Mouse (Mus musculus): Measurements from ENCODE around the gene Vps72. TPM values are rescaled to one million over a fixed set of nuclear protein-coding genes. Genes with fewer than 3 reads are reported as not detected.
A peak's percentile ranks its signal among the peaks of the same experiment; 100 is the strongest.

Vps72 gene
- total and polyA plus RNA-seq, 2 experiments from 2014 or later, result 92.8 to 164 TPM

DNA sequence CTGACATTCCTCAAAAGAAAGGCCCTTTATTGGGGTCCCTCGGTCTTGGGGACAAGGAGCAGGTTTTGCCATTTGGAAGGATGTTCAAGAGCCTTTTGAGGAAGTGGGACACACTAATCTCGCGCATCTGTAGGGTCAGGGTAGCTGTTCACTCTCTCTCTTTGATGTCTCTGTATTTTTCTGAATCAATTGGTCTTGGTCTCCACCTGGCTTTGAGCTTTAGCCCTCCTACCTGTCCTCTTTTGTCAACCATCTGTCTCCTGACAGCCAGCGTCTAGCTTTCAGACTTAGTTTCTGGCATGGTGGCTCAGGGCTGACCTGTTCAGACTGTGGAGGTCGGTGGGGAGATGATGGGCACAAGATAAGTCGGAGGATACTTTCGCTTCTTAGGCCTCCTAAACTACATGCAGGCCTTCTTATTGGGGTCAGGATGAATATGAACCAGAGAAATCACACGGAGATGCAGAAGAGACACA is 48.7 kb downstream of the Vps72 start:
- H3K36me3 ChIP-seq (ENCODE audit: insufficient read depth), result peaks cover 5% of the 10 kb centered on the region; the same call in 1 of the 2 replicates
- TF ChIP-seq CTCF (IDR thresholded peaks at IDR 0.05; ENCODE audit: low read depth), result no peak
- H3K27ac ChIP-seq (ENCODE audit: low read depth, low read length), result 0 out of 2 replicates have a peak overlapping the region, but pooled peaks have one; percentile 35
- peaks cover 19% of the 10 kb centered on the region for H3K4me1 ChIP-seq (ENCODE audit: insufficient read depth)
- 13% methylated on average over 8 of the region's 8 CpGs for WGBS
- H3K9ac ChIP-seq, result peak overlapping the region; percentile 84
- no peak for ATAC-seq
- H3K9me3 ChIP-seq (ENCODE audit: low read length), result no peaks in the 10 kb centered on the region
- H3K4me2 ChIP-seq (ENCODE audit: low read depth), result peak overlapping the region; percentile 80
- peak overlapping the region; percentile 95 for H3K4me3 ChIP-seq (ENCODE audit: low read depth, low read length)
- no peaks in the 10 kb centered on the region for H3K27me3 ChIP-seq (ENCODE audit: insufficient read depth, low read length)
- no peak for DNase-seq

DNA sequence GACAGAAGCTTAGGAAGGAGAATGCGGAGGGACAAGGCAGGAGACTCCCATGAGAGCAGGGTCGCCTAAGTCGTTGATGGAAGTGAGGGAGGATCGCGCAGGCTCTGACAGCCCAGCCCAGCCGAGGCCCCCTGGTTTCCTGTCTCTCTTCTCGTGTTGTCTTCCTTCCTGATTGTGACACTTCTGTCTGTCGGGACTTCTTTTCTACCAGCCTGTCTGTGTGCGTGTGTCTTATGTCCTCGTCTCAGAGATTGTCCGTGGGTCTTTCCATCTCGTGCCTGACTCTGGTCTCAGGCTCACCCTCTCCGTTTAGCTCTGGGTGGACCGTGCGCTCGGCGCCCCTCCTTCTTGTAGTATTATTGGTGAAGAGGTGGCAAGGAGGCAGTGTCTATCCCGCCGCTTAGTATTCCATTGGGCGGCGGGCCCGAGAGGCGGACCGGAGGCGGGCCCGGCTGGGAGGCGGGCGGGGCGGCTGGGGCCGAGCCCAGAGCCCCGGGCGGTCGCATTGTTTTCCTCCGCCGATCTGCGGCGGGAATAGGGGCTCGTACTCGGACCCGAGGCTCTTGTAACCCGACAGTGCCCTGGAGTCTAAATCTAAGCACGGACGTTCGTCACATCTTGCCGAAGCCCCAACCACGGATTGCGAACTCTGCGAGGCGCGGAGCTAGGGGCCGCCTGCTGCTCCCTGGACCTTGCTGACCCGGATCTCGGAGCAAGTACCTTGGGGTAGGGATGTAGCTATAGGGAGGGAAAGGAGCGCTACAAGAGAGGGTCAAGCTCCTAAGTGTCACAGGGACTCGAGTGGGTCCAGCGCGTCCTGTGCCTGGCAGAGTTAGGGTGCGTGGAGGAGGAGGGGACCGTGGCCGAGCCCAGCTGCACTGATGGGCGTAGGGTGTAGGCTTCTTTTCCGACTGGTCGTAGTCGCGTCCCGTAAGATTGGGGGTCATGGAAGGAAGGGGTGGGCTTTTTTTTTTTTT is 49.5 kb downstream of the Vps72 start, which contains the start of gene Sema6c:
TSS of gene Sema6c (plus strand) at position 471 of the 977 bp plus-strand sequence.
- no peaks in the 10 kb centered on the region for H3K27me3 ChIP-seq (ENCODE audit: insufficient read depth, low read length)
- WGBS, result 2% methylated on average over 65 of the region's 66 CpGs
- peak within 1 kb of the TSS; percentile 84 for H3K9ac ChIP-seq
- H3K4me3 ChIP-seq (ENCODE audit: low read depth, low read length), result peak within 1 kb of the TSS; percentile 95
- H3K4me2 ChIP-seq (ENCODE audit: low read depth), result peak within 1 kb of the TSS; percentile 80
- no peak for TF ChIP-seq CTCF (IDR thresholded peaks at IDR 0.05; ENCODE audit: low read depth)
- peaks cover 19% of the 10 kb centered on the region for H3K4me1 ChIP-seq (ENCODE audit: insufficient read depth)
- peak; percentile 93 for DNase-seq
- H3K36me3 ChIP-seq (ENCODE audit: insufficient read depth), result peaks cover 12% of the 10 kb centered on the region
- H3K9me3 ChIP-seq (ENCODE audit: low read length), result no peaks in the 10 kb centered on the region
- ATAC-seq, result peak; percentile 98
- H3K27ac ChIP-seq (ENCODE audit: low read depth, low read length), result peak within 1 kb of the TSS; percentile 81

- no peak for TF ChIP-seq CTCF (IDR thresholded peaks at IDR 0.05; ENCODE audit: low read depth)
- H3K9ac ChIP-seq, result peak overlapping the region; percentile 84
- peak overlapping the region; percentile 80 for H3K4me2 ChIP-seq (ENCODE audit: low read depth)
- 1% methylated on average over 30 of the region's 30 CpGs for whole genome bisulfite sequencing
- DNase-seq (peak; percentile 59), ATAC-seq (peak; percentile 16)
- H3K36me3 ChIP-seq (ENCODE audit: insufficient read depth), result peaks cover 20% of the 10 kb centered on the region
- peak overlapping the region; percentile 95 for H3K4me3 ChIP-seq (ENCODE audit: low read depth, low read length)
- no peaks in the 10 kb centered on the region for H3K9me3 ChIP-seq (ENCODE audit: low read length)
- no peaks in the 10 kb centered on the region for H3K27me3 ChIP-seq (ENCODE audit: insufficient read depth, low read length)
- peaks cover 19% of the 10 kb centered on the region for H3K4me1 ChIP-seq (ENCODE audit: insufficient read depth)
- peak overlapping the region; percentile 81 for H3K27ac ChIP-seq (ENCODE audit: low read depth, low read length)
Observed at GRCm38 (mm10) chr3:95161041-95161551, 50.3 kb downstream of the Vps72 start.

DNA sequence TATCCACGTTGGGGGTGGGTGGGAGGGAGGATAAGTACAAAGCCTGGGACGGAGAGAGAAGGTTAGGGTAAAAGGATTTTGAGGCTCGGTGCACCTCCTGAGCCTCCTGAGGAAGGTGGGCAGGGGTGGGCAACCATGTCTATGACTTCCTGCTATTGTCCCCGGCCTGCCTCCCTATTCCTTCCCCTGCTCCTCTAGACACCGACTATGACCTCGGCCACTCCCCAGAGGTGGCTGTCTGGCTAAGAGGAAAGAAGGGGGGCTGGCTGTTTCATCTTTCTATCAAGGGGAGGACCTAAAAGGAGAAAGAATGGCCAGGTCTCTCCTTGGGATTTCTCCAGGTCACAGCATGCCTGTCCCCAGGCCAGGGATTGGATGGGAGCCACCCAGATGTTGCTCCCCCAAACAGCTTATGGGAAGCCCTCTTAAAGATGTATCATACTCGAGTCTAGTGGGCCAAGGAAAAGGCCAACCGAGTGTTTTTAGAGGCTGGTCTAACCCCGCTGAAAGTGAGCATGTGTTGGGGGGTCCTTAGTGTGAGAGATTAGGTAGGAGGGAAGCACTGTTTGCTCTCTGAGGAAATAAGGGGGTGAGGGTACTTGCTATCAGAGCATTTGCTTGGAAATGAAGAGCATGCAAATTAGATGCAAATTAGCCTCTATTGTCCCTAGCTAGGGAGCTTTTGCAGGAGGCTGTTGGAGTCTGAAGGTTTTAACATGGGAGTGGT is 51.0 kb downstream of the Vps72 start:
- peak overlapping the region; percentile 80 for H3K4me2 ChIP-seq (ENCODE audit: low read depth)
- H3K9ac ChIP-seq, result peak overlapping the region; percentile 84
- 6% methylated on average over 9 of the region's 9 CpGs for WGBS
- H3K27me3 ChIP-seq (ENCODE audit: insufficient read depth, low read length), result no peaks in the 10 kb centered on the region
- H3K4me3 ChIP-seq (ENCODE audit: low read depth, low read length), result peak overlapping the region; percentile 95
- peaks cover 19% of the 10 kb centered on the region for H3K4me1 ChIP-seq (ENCODE audit: insufficient read depth)
- no peaks in the 10 kb centered on the region for H3K9me3 ChIP-seq (ENCODE audit: low read length)
- no peak; the same call in 1 of the 2 replicates for ATAC-seq
- DNase-seq, result peak; percentile 55
- H3K27ac ChIP-seq (ENCODE audit: low read depth, low read length), result peak overlapping the region; percentile 81
- peaks cover 27% of the 10 kb centered on the region for H3K36me3 ChIP-seq (ENCODE audit: insufficient read depth)
- TF ChIP-seq CTCF (IDR thresholded peaks at IDR 0.05; ENCODE audit: low read depth), result no peak

DNA sequence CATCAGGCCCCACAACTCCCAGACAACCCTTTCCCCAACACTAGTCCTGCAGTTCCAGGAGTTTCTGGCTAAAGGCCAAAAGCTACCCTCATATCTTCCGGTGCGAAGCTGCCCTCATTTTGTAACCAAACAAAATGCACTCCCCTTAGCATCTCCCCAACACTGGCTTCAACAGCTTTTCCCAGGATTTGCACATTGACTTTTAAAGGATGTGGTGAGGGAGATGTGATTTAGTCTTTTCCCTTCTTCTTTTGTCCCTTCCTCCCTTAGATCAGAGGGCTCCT is 51.5 kb downstream of the Vps72 start:
- Histone ChIP-seq H3K4me3 (ENCODE audit: low read depth, low read length) (peak overlapping the region; percentile 95), H3K4me1 (ENCODE audit: insufficient read depth) (peaks cover 19% of the 10 kb centered on the region), H3K27me3 (ENCODE audit: insufficient read depth, low read length) (no peaks in the 10 kb centered on the region), H3K4me2 (ENCODE audit: low read depth) (peak overlapping the region; percentile 80), H3K9ac (peak overlapping the region; percentile 84), H3K27ac (ENCODE audit: low read depth, low read length) (peak overlapping the region; percentile 81), H3K36me3 (ENCODE audit: insufficient read depth) (peaks cover 32% of the 10 kb centered on the region), H3K9me3 (ENCODE audit: low read length) (no peaks in the 10 kb centered on the region)
- TF ChIP-seq CTCF (IDR thresholded peaks at IDR 0.05; ENCODE audit: low read depth), result no peak
- 22% methylated on average over 2 of the region's 2 CpGs for WGBS
- DNase-seq (no peak), ATAC-seq (no peak)

DNA sequence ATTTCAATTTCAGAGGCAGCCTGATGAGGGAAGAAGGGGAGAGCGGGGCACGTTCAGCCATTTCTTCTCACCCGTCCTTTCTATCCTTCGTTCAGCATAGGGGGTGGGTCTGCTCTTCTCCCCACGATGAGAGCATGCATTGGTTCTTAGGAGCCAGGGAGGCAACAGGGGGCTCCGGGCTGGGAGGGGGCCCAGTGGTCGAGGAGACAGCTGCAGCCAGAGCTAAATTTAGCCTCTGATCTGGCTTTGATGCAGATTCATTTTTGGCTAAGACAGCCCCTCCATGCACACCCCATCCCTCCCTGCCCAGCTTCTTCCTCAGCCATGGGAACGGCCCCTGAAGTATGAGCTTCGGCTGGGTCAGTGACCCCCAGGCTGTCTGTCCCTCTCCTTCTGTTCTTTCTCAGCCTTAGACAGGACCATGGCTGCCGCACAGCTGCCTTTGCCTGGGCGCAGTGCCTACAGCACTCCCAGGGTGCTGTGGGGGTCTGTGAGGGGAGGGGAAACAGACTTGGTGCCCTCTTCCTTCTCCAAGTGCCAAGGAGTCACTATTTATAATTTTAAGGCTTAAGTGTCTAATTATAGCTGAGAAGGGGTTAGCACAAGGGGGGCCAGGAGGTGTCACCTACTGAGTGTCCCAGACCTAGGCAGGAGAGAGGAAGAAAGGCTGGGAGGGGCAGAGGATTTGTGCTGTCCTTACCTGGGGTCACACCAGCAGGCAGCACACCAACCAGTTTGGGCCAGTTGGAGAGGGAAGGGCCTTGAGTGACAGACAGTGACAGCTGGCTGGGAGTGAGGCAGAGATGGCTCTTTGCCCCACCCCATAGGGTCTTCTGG is 52.8 kb downstream of the Vps72 start:
- Histone ChIP-seq H3K9ac (peak overlapping the region; percentile 84; the same call in 1 of the 2 replicates), H3K4me2 (ENCODE audit: low read depth) (peak overlapping the region; percentile 80), H3K9me3 (ENCODE audit: low read length) (no peaks in the 10 kb centered on the region), H3K27ac (ENCODE audit: low read depth, low read length) (0 out of 2 replicates have a peak overlapping the region, but pooled peaks have one; percentile 45), H3K27me3 (ENCODE audit: insufficient read depth, low read length) (no peaks in the 10 kb centered on the region), H3K4me1 (ENCODE audit: insufficient read depth) (peaks cover 19% of the 10 kb centered on the region), H3K4me3 (ENCODE audit: low read depth, low read length) (0 out of 2 replicates have a peak overlapping the region, but pooled peaks have one; percentile 5), H3K36me3 (ENCODE audit: insufficient read depth) (peaks cover 42% of the 10 kb centered on the region)
- ATAC-seq (no peak), DNase-seq (no peak)
- no peak for TF ChIP-seq CTCF (IDR thresholded peaks at IDR 0.05; ENCODE audit: low read depth)
- WGBS, result 57% methylated on average over 11 of the region's 11 CpGs
